Mouse (Mus musculus) heart, adult 2 months (tissue): ENCODE measurements around the gene Ube2o.

Experiments
- CTCF ChIP-seq: fragments of 200-600 bp; IDR thresholded peaks from 2 replicates; pipeline ENCODE4 v1.8.1; 2022; ENCODE audit warnings: antibody characterized with exemption, mild to moderate bottlenecking, moderate library complexity
- EP300 ChIP-seq: fragments of 200-500 bp; IDR thresholded peaks from 2 replicates; pipeline ENCODE4 v1.6.1; 2011; ENCODE audit warnings: low read depth, low read length, control low read depth; ENCODE audit not compliant: insufficient read depth
- POLR2A ChIP-seq: fragments of 200-500 bp; IDR thresholded peaks from 2 replicates; pipeline ENCODE4 v1.6.1; 2011; ENCODE audit warnings: mild to moderate bottlenecking, low read depth, low read length, control low read depth; ENCODE audit not compliant: insufficient read depth

DNA sequence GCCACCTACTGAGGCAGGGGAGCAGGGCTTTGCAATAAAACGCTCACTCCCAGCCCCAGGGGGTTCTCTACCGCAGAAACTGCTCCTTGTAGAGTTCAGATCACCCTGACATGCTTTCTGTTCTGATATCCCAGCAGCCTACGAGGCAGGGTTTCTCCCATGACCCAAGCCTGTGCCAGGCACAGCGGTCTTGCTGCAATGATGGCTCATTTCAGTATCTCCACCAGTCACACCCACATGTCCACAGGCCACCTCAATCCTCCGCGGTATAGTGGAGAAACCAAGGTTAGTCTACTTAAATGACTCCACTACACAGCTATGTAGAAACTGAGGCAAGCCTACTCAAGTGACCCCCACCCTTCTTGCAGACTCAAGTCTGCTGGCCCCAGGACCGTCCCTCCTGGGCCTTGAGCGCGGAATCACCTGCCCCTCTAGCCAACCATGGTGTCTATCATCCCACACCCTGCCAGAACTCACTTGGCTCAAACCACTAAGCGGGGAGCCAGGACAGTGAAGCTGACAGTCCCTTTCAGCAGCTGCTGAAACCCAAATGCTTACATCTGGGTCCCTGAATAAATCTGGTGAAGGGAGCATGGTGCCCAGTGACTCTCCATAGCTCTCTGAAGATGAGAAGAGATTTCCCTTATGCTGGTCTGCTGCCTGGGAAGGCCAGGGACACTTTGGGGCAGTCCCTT is 39.5 kb upstream of the Ube2o start:
- TF ChIP-seq EP300 (no peak), POLR2A (no peak), CTCF (no peak)
